ENCODE assay signal across 8 mouse cellular contexts in the genomic region with DNA sequence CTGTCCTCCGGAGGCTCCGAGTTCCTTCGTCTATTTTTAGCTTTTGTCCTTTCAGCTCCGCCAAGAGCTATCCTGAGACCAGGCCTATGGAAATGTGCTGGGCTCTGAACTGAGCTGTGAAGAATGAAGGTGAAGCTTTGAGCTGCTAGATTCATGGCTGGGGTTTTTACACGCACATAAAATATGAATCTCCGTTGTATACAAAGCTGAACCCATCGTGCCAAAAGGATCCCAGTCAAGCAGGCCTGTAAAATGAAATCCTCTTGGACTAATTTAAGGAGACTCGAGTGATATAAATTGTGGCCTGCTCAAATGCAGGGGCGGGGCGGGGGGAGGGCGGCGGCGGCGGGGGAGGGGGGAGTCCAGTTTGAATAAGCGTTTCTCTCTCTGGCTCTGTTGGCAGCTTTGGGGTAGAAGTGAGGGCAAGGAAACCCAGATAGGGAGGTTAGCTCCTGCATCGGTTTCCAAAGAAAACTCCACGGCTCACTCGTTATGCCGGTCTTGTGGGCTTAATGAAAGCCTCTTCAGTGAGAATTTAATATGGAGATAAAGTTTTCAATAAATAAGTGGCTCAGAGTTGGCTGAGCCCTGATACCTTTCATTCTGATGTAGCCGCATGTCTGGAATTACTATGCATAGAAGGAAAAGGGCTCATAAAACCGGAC.
DNase-seq lines count a peak whose midpoint lies in the region; ATAC-seq and TF ChIP-seq lines count a peak whose summit lies in the region.

No protein-coding gene starts in this region.

- H3K36me3 ChIP-seq in embryonic facial prominence, embryonic 13.5 days = no peaks in the 10 kb centered on the region
- H3K36me3 ChIP-seq in heart, postnatal 0 days (replicated peaks; ENCODE audit: control insufficient read depth, insufficient read depth, low read length) = no peaks in the 10 kb centered on the region

- H3K4me3 ChIP-seq in embryonic facial prominence, embryonic 13.5 days = no peak overlapping the region
- H3K4me3 ChIP-seq in heart, postnatal 0 days (ENCODE audit: low read depth, low read length) = peak overlapping the region; percentile 26

- H3K27me3 ChIP-seq in embryonic facial prominence, embryonic 13.5 days = no peaks in the 10 kb centered on the region
- no peaks in the 10 kb centered on the region for H3K27me3 ChIP-seq in heart, postnatal 0 days (ENCODE audit: control insufficient read depth, insufficient read depth, low read length)

- peak overlapping the region; percentile 32; the same call in 1 of the 2 replicates for H3K9ac ChIP-seq in embryonic facial prominence, embryonic 13.5 days
- H3K9ac ChIP-seq in heart, postnatal 0 days (replicated peaks; ENCODE audit: low read depth, low read length) = no peak overlapping the region; the same call in none of the 2 replicates

- WGBS in embryonic facial prominence, embryonic 13.5 days = 18% methylated on average over 21 of the region's 21 CpGs
- 12% methylated on average over 21 of the region's 21 CpGs for WGBS in heart, postnatal 0 days

- H3K9me3 ChIP-seq in embryonic facial prominence, embryonic 13.5 days = no peaks in the 10 kb centered on the region
- H3K9me3 ChIP-seq in heart, postnatal 0 days (replicated peaks; ENCODE audit: control insufficient read depth, low read length) = no peaks in the 10 kb centered on the region

- 0 out of 2 replicates have a peak overlapping the region, but pooled peaks have one; percentile 18 for H3K27ac ChIP-seq in embryonic facial prominence, embryonic 13.5 days
- H3K27ac ChIP-seq in heart, postnatal 0 days (ENCODE audit: low read depth) = peak overlapping the region; percentile 84

- H3K4me1 ChIP-seq in embryonic facial prominence, embryonic 13.5 days = peaks cover 17% of the 10 kb centered on the region
- H3K4me1 ChIP-seq in heart, postnatal 0 days (ENCODE audit: control insufficient read depth, insufficient read depth) = no peaks in the 10 kb centered on the region; the same call in none of the 2 replicates

- no peak for TF ChIP-seq EP300 in heart, postnatal 0 days (IDR thresholded peaks at IDR 0.05; ENCODE audit: low read depth)

- DNase-seq in frontal cortex, postnatal 25 days (ENCODE audit: low spot score in 2 of 2) = no peak
- peak; percentile 70 for DNase-seq in heart, postnatal 0 days (ENCODE audit: low spot score)
- peak; percentile 16 to 19 for DNase-seq in kidney, postnatal 36 days
- peak; percentile 29 for DNase-seq in neural tube, embryonic 10.5 days (ENCODE audit: extremely low spot score, low spot score)
- DNase-seq in layer of hippocampus, adult 18-20 months (ENCODE audit: low spot score in 2 of 2) = no peak
- DNase-seq in spleen, adult 18-20 months = no peak

- TF ChIP-seq CTCF in heart, postnatal 0 days (IDR thresholded peaks at IDR 0.05; ENCODE audit: low read depth) = no peak

- H3K4me2 ChIP-seq in embryonic facial prominence, embryonic 13.5 days = peak overlapping the region; percentile 39
- peak overlapping the region; percentile 53 for H3K4me2 ChIP-seq in heart, postnatal 0 days (ENCODE audit: low read depth, low read length)

- peak; percentile 91 for ATAC-seq in frontal cortex, adult (ENCODE audit: low TSS enrichment)
- no peak for ATAC-seq in embryonic facial prominence, embryonic 13.5 days (ENCODE audit: insufficient number of reproducible peaks, insufficient read depth, low FRiP score, low TSS enrichment, low read depth)
- peak; percentile 80 for ATAC-seq in heart, postnatal 0 days (ENCODE audit: insufficient read depth, low read depth)

Comparison
In these comparisons a context has a peak if more than half of its experiments do, and no peak if none do; other contexts are left out.
1. DNase-seq: peak in heart, postnatal 0 days (single experiment), kidney, postnatal 36 days (2 of 2) and neural tube, embryonic 10.5 days (single experiment); none in frontal cortex, postnatal 25 days (0 of 2), layer of hippocampus, adult 18-20 months (0 of 2) and spleen, adult 18-20 months (0 of 2).